Mouse (Mus musculus): ENCODE results near the gene Btbd2.
A peak's percentile ranks its signal among the peaks of the same experiment; 100 is the strongest.
"Not testable (repeated sequence)": the region's sequence is repeated elsewhere in the genome, so short reads cannot be mapped to it uniquely, and the experiment has no call there.

Gene Btbd2

GRCm38 (mm10) chr10:80606737-80607350 lies 50.0 kb downstream of the Btbd2 start:
- DNase-seq (ENCODE audit: low read depth, low spot score): no peak

- no peak for DNase-seq (ENCODE audit: low read depth, low spot score)
Observed at GRCm38 (mm10) chr10:80606306-80606705, 50.6 kb downstream of the Btbd2 start.

- DNase-seq (ENCODE audit: low read depth, low spot score): not testable (repeated sequence)
Observed at GRCm38 (mm10) chr10:80605721-80606120, 51.1 kb downstream of the Btbd2 start, which contains the start of gene Gm49322. Gm49322 (plus strand) TSS chr10:80606021.

- DNase-seq (ENCODE audit: low read depth, low spot score): no peak
Observed at GRCm38 (mm10) chr10:80604988-80605387, 51.9 kb downstream of the Btbd2 start.

GRCm38 (mm10) chr10:80604001-80604509 lies 52.8 kb downstream of the Btbd2 start:
- no peak for DNase-seq (ENCODE audit: low read depth, low spot score)

DNA sequence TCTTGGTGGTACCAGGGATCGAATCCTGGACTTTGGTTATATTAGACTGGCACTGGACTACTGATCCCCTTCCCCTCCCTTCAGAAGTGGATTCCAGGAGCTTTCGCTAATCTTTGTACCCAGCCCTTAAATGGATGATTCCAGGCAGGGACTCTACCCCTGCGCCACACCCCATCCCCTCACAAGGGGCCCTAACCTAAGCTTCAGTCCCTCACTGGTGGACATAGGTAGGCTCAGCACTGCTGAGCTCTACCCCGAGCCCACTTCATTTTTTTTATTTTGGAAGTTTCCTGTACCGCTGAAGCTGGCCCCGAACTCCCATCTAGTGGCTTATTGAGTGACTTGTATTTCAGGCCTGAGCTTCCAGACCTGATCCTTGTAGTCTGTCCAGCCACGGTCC lies 53.5 kb downstream of the Btbd2 start:
- DNase-seq (ENCODE audit: low read depth, low spot score): no peak

DNA sequence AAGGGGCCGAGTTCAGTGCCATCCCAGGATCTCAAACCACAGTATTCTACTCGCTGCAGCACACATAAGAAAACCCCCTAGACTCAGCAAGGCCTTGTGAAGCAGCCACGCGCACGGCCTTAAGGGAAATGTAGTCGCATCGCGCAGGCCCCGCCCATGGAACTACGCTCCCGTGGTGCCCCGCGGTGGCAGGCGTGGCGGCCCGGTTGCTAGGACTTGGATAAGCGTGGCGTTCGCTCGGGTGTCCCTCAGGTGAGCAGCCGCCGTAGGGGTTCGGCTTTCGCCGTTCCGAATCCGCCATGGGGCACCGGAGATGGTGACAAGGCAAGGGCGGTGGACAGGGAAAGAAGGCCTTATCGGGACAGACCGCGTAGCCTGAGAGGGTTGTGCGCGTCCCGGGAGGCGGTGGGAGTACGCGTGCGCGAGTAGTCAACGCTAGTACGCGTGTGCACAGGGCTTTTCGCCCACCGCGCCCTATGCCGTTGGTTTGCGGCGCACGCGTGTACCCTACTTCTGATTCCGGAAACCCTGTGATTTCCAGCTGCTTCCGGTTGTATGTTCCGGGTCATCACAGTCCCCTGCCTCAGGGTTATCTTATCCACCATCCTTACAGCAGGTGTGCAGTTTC lies 54.1 kb downstream of the Btbd2 start, which contains the start of the genes Scamp4 and Adat3:
Scamp4 (plus strand) TSS at position 175 of the 628 bp plus-strand sequence.
Adat3 (plus strand) TSS at position 183 of the 628 bp plus-strand sequence.
- peak; percentile 94 for DNase-seq (ENCODE audit: low read depth, low spot score)

DNA sequence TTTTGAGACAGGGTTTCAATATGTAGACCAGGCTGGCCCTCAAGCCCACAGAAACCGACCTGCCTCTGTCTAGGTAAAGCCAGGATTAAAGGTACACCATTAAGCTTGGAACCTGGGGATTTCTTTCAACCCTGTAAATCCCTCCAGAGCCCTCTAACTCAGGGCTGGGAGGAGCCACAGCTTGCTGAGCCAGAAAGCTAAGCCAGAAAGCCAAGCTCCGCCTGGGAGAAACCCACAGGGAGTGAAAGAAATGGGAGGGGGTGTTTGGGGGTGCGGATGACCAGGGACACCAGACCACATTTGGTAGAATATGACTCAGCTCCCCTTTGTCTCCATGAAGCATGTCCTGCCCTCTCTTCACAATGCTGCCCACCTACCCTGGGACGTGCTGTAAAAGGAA lies 60.6 kb downstream of the Btbd2 start:
- no peak for DNase-seq (ENCODE audit: low read depth, low spot score)

Measured in 3T3-L1 (cell line).